Mouse (Mus musculus) forebrain, embryonic 16.5 days (tissue): ENCODE measurements around the gene Whrn. TPM values are rescaled to one million over a fixed set of nuclear protein-coding genes. Genes with fewer than 3 reads are reported as not detected.

Experiments used
- ATAC-seq: fragments of 200-750 bp; cut with Nextera tagmentation; 2 replicates; pipeline ENCODE4 v1.8.0; 2017; ENCODE audit warnings: mild to moderate bottlenecking, moderate library complexity
- H3K27ac ChIP-seq: fragments of 300-500 bp; sonication (generic); 2 replicates; pipeline ENCODE4 v1.5.1; 2014; ENCODE audit warnings: low read length, control low read depth
- H3K27me3 ChIP-seq: fragments of 300-500 bp; sonication (generic); replicated peaks from 2 replicates; pipeline ENCODE4 v1.6.1; 2014; ENCODE audit warnings: low read length; ENCODE audit not compliant: control insufficient read depth, insufficient read depth
- H3K36me3 ChIP-seq: fragments of 300-500 bp; sonication (generic); 2 replicates; pipeline ENCODE4 v1.6.1; 2014; ENCODE audit not compliant: control insufficient read depth, insufficient read depth
- H3K4me1 ChIP-seq: fragments of 300-500 bp; sonication (generic); replicated peaks from 2 replicates; pipeline ENCODE4 v1.6.1; 2014; ENCODE audit warnings: low read length; ENCODE audit not compliant: control insufficient read depth, insufficient read depth
- H3K4me2 ChIP-seq: fragments of 300-500 bp; sonication (generic); 2 replicates; pipeline ENCODE4 v1.6.1; 2014; ENCODE audit warnings: mild to moderate bottlenecking, low read length, control low read depth
- H3K4me3 ChIP-seq: fragments of 300-500 bp; sonication (generic); replicated peaks from 2 replicates; pipeline ENCODE4 v1.5.1; 2014; ENCODE audit warnings: mild to moderate bottlenecking, low read length, control low read depth
- H3K9ac ChIP-seq: fragments of 300-500 bp; sonication (generic); replicated peaks from 2 replicates; pipeline ENCODE4 v1.6.1; 2014; ENCODE audit warnings: low read depth, low read length, control low read depth
- H3K9me3 ChIP-seq: fragments of 300-500 bp; sonication (generic); 2 replicates; pipeline ENCODE4 v1.6.1; 2016; ENCODE audit warnings: low read length; ENCODE audit not compliant: control insufficient read depth
- WGBS: fragments of 180-500 bp; shearing (Covaris S2); extraction: QIAGEN DNeasy Blood & Tissue Kit; methylation state at CpG from one replicate; pipeline ENCODE4 v1.1.7; 2014; 5-methylcytosine and 5-hydroxymethylcytosine counted together
- polyA plus RNA-seq: library from polyadenylated mRNA; unstranded; fragments of >200 nt; fragmentation: Nextera tagmentation; extraction: Ambion mirVana; gene quantifications from 2 replicates; pipeline ENCODE4 v1.2.1, GENCODE M21; 2015

Whrn gene
- polyA plus RNA-seq, 1 experiment from 2014 or later: 6.4 TPM

GRCm38 (mm10) chr4:63486523-63486922 lies 9.3 kb downstream of the Whrn start:
- no peak for ATAC-seq
- WGBS: 33% methylated on average over 4 of the region's 4 CpGs
- Histone ChIP-seq H3K4me1 (peaks cover 3% of the 10 kb centered on the region; the same call in 1 of the 2 replicates), H3K27ac (no peak overlapping the region), H3K4me3 (no peak overlapping the region), H3K36me3 (no peaks in the 10 kb centered on the region), H3K4me2 (no peak overlapping the region), H3K9me3 (no peaks in the 10 kb centered on the region), H3K9ac (no peak overlapping the region), H3K27me3 (no peaks in the 10 kb centered on the region)

GRCm38 (mm10) chr4:63483741-63484140 lies 12.1 kb downstream of the Whrn start:
- no peaks in the 10 kb centered on the region for H3K9me3 ChIP-seq
- H3K4me2 ChIP-seq: no peak overlapping the region
- H3K36me3 ChIP-seq: no peaks in the 10 kb centered on the region
- H3K9ac ChIP-seq: no peak overlapping the region
- no peaks in the 10 kb centered on the region for H3K27me3 ChIP-seq
- 49% methylated on average over 7 of the region's 7 CpGs for WGBS
- no peak for ATAC-seq
- no peak overlapping the region for H3K4me3 ChIP-seq
- H3K4me1 ChIP-seq: peaks cover 3% of the 10 kb centered on the region; the same call in 1 of the 2 replicates
- H3K27ac ChIP-seq: no peak overlapping the region

DNA sequence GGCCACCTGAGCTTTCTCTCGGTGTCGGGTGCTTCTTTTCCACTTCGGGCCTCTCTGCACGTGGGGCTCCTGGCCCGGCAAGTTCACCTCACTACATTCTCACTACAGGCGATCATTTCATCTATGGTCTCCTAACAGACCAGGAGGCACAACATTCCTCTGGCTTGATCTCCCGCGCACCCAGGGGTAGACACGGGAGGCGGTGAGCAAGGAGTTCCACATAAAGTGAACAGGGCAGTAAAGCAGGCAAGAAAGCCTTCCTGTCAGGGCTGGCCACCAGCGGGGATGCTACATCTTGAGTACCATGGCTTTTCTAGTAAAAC lies 15.0 kb downstream of the Whrn start:
- WGBS: 57% methylated on average over 11 of the region's 11 CpGs
- Histone ChIP-seq H3K27me3 (no peaks in the 10 kb centered on the region), H3K4me1 (peaks cover 3% of the 10 kb centered on the region; the same call in 1 of the 2 replicates), H3K4me3 (no peak overlapping the region), H3K9me3 (no peaks in the 10 kb centered on the region), H3K9ac (no peak overlapping the region), H3K4me2 (no peak overlapping the region), H3K27ac (no peak overlapping the region), H3K36me3 (no peaks in the 10 kb centered on the region)
- no peak for ATAC-seq

DNA sequence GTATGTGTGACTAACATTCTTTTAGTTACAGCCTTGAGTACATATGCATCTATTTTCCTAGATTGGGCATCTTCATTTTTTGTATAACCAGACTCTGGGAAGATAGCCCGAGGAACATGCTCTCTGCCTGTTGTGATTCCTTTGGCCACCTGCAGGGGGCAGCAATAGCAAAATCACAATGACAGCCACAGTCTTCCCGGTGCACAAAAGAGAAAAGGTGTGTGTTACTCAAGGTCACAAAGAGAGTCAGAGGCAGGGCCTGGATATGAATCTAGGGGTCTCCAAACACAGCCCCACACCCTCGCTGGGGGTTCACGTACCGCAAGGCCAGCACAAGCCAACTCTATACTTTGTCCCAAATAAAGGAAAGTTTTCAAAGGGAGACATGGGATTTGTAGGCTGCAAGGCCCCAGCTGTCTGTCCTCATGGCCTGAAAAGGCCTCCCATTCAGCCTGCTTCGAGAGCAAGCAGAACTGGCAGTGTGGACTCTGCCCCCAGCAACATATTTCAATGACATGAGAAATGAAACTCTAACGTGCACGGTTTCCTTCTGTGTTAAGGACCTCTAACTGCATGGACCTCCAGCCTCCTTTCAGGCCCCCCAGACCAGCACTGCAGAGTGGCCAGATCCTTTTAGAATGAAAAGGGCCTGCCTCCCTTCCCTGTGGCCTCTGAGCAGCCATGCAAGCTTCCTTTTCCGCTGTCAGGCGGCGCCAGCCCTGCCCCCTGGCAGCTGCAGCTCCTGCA lies 15.5 kb downstream of the Whrn start:
- H3K27ac ChIP-seq: no peak overlapping the region
- WGBS: 32% methylated on average over 11 of the region's 11 CpGs

GRCm38 (mm10) chr4:63478036-63478435 lies 17.8 kb downstream of the Whrn start:
- Histone ChIP-seq H3K4me3 (no peak overlapping the region), H3K36me3 (no peaks in the 10 kb centered on the region), H3K4me1 (peaks cover 3% of the 10 kb centered on the region; the same call in 1 of the 2 replicates), H3K27me3 (no peaks in the 10 kb centered on the region), H3K27ac (no peak overlapping the region), H3K9ac (no peak overlapping the region), H3K9me3 (no peaks in the 10 kb centered on the region), H3K4me2 (no peak overlapping the region)
- no peak for ATAC-seq
- WGBS: 87% methylated on average over 7 of the region's 7 CpGs

More for the DNA sequence above, 15.5 kb downstream of the Whrn start:
- peak; percentile 29; the same call in 1 of the 2 replicates for ATAC-seq
- Histone ChIP-seq H3K4me3 (no peak overlapping the region), H3K9me3 (no peaks in the 10 kb centered on the region), H3K36me3 (no peaks in the 10 kb centered on the region), H3K9ac (no peak overlapping the region), H3K27me3 (no peaks in the 10 kb centered on the region), H3K4me1 (peaks cover 3% of the 10 kb centered on the region; the same call in 1 of the 2 replicates), H3K4me2 (no peak overlapping the region)

GRCm38 (mm10) chr4:63476891-63477290 lies 18.9 kb downstream of the Whrn start:
- ATAC-seq: no peak
- no peaks in the 10 kb centered on the region for H3K9me3 ChIP-seq
- peaks cover 3% of the 10 kb centered on the region; the same call in 1 of the 2 replicates for H3K4me1 ChIP-seq
- H3K27ac ChIP-seq: no peak overlapping the region
- H3K4me2 ChIP-seq: no peak overlapping the region
- WGBS: 94% methylated on average over 6 of the region's 6 CpGs
- no peak overlapping the region for H3K9ac ChIP-seq
- H3K36me3 ChIP-seq: no peaks in the 10 kb centered on the region
- H3K27me3 ChIP-seq: no peaks in the 10 kb centered on the region
- H3K4me3 ChIP-seq: no peak overlapping the region

GRCm38 (mm10) chr4:63475208-63475607 lies 20.6 kb downstream of the Whrn start:
- Histone ChIP-seq H3K36me3 (no peaks in the 10 kb centered on the region), H3K9me3 (no peaks in the 10 kb centered on the region), H3K27me3 (no peaks in the 10 kb centered on the region), H3K4me1 (no peaks in the 10 kb centered on the region), H3K27ac (no peak overlapping the region), H3K4me3 (no peak overlapping the region), H3K9ac (no peak overlapping the region), H3K4me2 (no peak overlapping the region)
- no peak for ATAC-seq
- 76% methylated on average over 3 of the region's 3 CpGs for WGBS

GRCm38 (mm10) chr4:63474439-63474838 lies 21.4 kb downstream of the Whrn start:
- Histone ChIP-seq H3K36me3 (no peaks in the 10 kb centered on the region), H3K4me2 (no peak overlapping the region), H3K27me3 (no peaks in the 10 kb centered on the region), H3K9me3 (no peaks in the 10 kb centered on the region), H3K9ac (no peak overlapping the region), H3K4me3 (no peak overlapping the region), H3K4me1 (no peaks in the 10 kb centered on the region), H3K27ac (no peak overlapping the region)
- ATAC-seq: no peak
- WGBS: 10% methylated on average over 2 of the region's 2 CpGs

GRCm38 (mm10) chr4:63467338-63467737 lies 28.5 kb downstream of the Whrn start:
- H3K9ac ChIP-seq: no peak overlapping the region
- H3K27ac ChIP-seq: no peak overlapping the region
- H3K9me3 ChIP-seq: no peaks in the 10 kb centered on the region
- WGBS: 77% methylated on average over 9 of the region's 10 CpGs
- no peak overlapping the region for H3K4me2 ChIP-seq
- H3K4me3 ChIP-seq: no peak overlapping the region
- no peaks in the 10 kb centered on the region for H3K4me1 ChIP-seq
- H3K27me3 ChIP-seq: no peaks in the 10 kb centered on the region
- ATAC-seq: no peak
- H3K36me3 ChIP-seq: no peaks in the 10 kb centered on the region
